Mouse (Mus musculus) urinary bladder, adult 18-20 months (tissue): ENCODE data around the gene Asf1b.

Experiments used
- DNase-seq, 2 experiments: peaks; one replicate each; pipeline ENCODE4 v3.0.0; 2022; ENCODE audit warnings: low spot score in 2 of 2, mixed read lengths in 2 of 2

Gene Asf1b

GRCm38 (mm10) chr8:83955106-83955957 is at the start of gene Asf1b, which contains the start of gene Gm10644:
Asf1b (plus strand) TSS chr8:83955507.
Gm10644 (minus strand) TSS chr8:83955205.
- DNase-seq: peak; percentile 85 to 96

GRCm38 (mm10) chr8:83908583-83908982 is 46.7 kb upstream of the Asf1b start:
- no peak for DNase-seq

GRCm38 (mm10) chr8:83909311-83909710 is 46.0 kb upstream of the Asf1b start:
- no peak for DNase-seq

DNA sequence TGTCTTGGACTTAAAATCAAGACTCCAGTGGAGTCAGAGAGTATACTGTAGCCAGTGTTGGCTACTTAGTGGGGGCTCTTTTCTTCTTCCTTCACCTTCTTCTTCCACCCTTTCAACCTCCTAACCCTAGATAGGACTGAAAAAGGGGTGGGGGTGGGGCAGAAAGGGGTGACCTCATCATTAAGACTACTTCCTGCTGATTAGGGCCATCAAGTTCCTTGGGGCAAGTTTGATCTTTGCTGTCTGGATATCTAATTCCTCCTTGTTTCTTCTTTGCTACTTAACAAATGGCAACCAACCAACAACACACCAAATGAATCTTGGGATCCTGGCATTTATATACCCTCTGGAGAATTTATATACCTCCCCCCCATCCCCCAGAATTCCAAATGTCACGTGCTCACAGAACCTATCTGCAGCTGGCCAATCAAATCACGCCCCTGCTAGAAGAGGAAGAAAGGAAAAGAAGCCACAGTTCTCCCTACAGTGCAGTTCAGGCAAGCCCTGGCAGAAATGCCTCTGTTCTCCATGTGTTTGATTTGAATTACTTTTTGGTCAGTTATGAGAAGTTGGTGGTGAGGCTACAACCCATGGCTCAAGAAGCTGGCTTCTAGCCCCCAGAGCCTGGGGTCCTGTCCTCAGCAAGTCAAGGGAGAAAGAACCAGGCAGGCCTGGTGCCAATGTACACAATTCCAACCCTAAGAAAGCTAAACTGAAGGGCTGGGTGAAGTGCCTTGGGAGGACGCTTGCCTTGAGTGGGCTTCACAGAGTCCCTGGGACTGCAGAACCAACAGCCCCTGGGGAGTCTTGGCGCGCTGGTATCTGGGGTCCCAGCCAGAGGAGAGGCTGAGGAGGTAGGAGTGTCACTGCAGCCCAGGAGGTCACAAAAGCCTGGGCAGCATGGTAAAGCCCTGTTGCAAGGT is 43.2 kb upstream of the Asf1b start:
- DNase-seq: no peak

- no peak for DNase-seq
Measured at GRCm38 (mm10) chr8:83914232-83914631, 41.1 kb upstream of the Asf1b start.

- no peak for DNase-seq
Measured at GRCm38 (mm10) chr8:83914860-83915259, 40.4 kb upstream of the Asf1b start.

DNA sequence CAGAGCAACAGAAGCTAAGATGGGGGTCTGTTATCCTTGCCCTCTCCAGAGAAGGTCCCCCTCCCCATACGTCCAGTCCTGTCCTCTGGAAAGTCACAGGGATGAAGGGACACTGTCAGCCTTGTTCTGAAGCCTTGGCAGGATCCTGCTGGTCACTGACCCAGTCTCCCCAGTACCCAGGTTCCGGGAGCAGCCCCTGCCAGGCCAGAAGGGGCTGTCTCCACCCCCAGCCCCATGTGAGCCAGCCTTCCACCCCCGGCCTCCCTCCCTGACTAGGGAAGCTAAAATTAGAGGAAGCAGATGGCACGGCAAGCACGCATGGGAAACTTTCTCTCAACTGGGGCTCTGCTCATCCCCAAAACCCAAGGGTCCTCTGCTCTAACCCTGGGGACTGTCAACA is 39.3 kb upstream of the Asf1b start:
- no peak for DNase-seq

GRCm38 (mm10) chr8:83917566-83917965 is 37.7 kb upstream of the Asf1b start:
- no peak for DNase-seq

- DNase-seq: peak; percentile 29 to 38
Measured at GRCm38 (mm10) chr8:83921558-83921957, 33.7 kb upstream of the Asf1b start.

DNA sequence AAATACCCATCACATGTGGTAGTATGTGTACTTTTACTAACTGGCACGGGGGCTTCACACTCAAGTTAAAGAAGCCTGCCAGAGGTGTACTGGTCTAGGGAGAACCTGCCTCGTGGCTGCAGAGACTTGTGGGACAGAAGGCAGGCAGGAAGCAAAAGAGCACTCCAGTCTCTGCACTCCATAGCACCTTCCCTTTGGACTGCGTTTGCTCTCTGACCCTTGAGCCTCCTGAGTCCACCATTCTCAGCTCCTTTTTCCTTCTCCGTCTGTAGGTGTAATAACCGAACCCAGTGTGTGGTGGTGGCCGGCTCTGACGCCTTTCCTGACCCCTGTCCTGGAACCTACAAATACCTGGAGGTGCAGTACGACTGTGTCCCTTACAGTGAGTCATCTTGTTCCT is 32.6 kb upstream of the Asf1b start:
- DNase-seq: no peak

GRCm38 (mm10) chr8:83924585-83924984 is 30.7 kb upstream of the Asf1b start:
- DNase-seq: no peak

- DNase-seq: no peak
Measured at GRCm38 (mm10) chr8:83926266-83926665, 29.0 kb upstream of the Asf1b start.

DNA sequence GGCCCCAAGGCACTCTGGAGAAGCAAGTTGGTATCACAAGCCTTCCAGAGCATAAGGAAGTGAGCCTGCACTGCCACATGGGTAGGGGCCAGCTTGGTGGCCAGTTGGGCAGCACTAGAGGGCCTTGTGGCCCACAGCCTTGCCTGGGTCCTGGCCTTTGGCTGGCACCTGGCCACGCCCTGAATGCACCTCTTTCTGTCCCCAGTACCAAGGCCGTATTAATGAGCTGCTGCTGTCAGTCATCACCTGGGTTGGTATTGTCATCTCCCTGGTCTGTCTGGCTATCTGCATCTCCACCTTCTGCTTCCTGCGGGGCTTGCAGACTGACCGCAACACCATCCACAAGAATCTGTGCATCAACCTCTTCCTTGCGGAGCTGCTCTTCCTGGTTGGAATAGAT is 21.1 kb upstream of the Asf1b start:
- no peak for DNase-seq

DNA sequence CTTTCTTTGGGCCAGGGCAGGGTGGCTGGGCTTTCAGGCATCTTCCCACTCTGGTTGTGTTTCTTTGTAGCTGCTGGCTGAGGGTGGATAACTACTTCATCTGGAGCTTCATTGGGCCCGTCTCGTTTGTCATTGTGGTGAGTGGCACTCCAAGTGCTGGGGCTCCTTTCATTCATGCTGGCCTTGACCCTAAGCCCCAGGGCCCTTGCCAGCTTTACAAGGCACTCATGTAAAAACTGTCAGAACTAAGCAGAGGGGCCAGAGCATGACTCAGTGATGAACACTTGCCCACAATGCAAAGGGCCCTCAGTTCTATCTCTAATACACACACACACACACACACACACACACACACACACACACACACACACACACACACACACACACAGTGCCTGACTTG is 20.3 kb upstream of the Asf1b start:
- DNase-seq: no peak

GRCm38 (mm10) chr8:83935435-83935834 is 19.9 kb upstream of the Asf1b start:
- no peak for DNase-seq

DNA sequence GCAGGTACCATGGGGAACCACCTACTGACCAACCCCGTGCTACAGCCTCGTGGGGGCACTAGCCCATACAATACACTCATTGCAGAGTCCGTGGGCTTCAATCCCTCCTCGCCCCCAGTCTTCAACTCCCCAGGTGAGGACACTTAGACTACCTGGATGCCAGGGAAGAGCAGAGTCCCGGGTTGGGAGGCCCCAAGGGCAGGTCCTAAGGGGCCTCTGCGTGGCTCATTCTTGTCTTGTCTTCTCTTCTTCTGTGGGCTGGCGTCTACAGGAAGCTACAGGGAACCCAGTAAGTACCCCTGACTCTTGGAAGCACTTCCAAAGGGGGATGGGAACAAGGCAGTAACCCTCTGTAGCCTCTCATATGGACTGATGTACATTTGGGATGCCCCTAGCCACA is 17.7 kb upstream of the Asf1b start:
- DNase-seq: no peak

DNA sequence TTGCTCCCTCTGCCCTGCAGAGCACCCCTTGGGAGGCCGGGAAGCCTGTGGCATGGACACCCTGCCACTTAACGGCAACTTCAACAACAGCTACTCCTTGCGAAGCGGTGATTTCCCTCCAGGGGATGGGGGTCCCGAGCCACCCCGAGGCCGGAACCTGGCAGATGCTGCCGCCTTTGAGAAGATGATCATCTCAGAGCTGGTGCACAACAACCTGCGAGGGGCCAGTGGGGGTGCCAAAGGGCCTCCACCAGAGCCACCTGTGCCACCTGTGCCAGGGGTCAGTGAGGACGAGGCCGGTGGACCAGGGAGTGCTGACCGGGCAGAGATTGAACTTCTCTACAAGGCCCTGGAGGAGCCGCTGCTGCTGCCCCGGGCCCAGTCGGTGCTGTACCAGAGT is 17.0 kb upstream of the Asf1b start:
- DNase-seq: no peak

DNA sequence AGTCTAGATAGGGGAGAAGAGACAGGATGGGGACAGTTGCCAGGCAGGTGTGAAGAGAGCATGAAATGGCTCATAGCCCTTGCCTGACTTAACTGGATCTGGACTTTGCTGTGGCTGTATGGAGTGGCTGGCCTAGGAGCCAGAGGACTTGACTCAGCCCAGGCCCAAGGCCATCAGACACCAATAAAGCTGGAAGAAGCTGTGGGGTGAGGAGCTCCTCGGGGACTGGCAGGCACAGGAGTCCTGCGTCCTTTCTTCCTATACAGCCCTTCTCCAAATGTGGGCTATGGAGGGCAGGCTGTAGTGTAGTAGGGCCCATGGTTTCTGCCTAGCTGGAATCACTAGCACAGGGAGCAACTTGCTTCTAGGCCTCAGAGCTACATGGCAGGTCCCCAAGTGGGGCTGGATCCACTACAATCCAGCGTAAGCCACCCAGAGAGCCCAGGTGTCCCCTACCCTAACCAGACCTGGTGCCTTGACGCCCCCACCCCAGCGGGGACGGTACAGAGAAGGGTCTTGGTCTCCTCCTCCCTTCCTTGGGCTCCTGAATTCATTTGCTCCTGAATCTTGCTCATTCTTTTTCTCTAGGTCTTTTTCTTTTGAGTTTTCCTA is 14.1 kb upstream of the Asf1b start:
- no peak for DNase-seq

- DNase-seq: no peak
Measured at GRCm38 (mm10) chr8:83942446-83942845, 12.9 kb upstream of the Asf1b start.

DNA sequence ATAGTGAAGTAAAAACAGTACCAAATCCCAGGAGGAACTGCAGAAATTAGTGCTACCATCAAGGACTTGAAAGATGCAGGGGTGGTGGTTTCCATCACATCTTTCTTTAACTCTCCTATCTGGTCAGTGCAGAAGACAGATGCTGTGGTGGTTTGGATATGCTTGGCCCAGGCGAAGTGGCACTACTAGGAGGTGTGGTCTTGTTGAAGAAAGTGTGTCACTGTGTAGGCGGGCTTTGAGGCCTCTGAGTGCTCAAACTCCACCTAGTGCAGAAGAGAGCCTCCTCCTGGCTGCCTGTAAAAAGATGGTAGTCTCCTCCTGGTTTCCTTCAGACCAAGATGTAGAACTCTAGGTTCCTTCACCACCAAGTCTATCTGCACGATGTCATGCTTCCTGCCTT is 9.8 kb upstream of the Asf1b start:
- no peak for DNase-seq

- no peak for DNase-seq
Measured at GRCm38 (mm10) chr8:83954749-83955105, 580 bp upstream of the Asf1b start.

DNA sequence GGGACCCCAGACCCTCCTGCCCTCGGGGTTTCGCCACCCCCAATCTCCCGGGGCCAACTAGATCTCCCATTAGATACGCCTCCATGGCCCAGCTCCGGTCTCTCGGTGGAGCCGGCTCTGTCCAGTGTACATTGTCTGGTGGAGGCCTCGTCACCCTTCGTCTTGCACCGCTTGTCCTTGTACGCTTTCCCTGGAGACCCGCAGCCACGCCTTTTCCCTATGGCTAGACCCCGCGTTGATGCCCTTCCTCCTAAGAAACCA is 581 bp downstream of the Asf1b start:
- no peak for DNase-seq

DNA sequence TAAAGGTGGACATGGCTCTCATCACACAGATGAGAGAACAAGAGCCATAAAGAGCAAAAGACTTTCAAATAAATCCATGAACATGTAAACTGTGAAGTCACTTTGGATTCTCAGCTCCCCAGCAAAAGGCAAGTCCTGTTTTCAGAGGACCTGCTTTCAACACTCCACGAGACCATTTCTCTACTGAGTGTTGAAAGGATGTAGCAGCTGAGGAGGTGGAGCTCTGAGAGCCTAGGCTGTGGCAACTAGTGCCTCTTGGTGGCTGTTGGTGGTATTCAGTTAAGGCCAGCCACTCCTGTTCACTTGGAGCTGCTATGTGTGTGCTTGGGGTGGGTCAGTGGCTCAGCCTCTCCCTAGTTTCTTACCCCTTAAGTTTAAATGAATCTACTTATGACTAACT is 1.5 kb downstream of the Asf1b start:
- no peak for DNase-seq
